In the genomic region with DNA sequence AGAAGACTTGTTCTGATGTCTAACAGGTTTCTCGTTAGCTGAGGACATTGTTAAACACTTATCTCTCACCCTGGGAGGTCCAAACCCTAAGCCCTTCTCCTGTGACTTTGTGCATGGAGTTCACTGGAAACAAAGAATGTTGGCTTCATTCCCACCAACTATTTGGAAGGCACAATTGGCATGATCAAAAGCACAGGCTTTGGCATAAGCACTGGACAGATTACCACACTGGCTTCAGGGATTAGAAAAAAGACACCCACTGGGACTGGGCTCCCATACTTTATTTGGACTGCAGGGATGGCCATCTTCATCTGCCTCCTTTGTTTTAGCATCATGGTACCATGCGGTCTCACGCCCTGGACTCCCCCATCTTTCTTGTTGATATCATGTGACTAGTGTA, we compare ENCODE assay signal across 20 mouse cellular contexts.
DNase-seq lines count a peak whose midpoint lies in the region; ATAC-seq lines count a peak whose summit lies in the region.
"Had no signal": no experiment of that assay in that cellular context is flagged by ENCODE, and none has a peak within 500 bp of the region (broad histone marks: within the 10 kb centered on the region; RNA-seq: fewer than 3 reads in every experiment).

No protein-coding gene starts in this region.

- H3K9ac ChIP-seq in heart, embryonic 11.5 days (ENCODE audit: low read depth, low read length) = no peak overlapping the region
- H3K9ac ChIP-seq: embryonic facial prominence, embryonic 13.5 days; forebrain, embryonic 13.5 days; forebrain, postnatal 0 days; hindbrain, embryonic 13.5 days had no signal

- H3K9me3 ChIP-seq in heart, embryonic 11.5 days (replicated peaks; ENCODE audit: control insufficient read depth, low read length) = no peaks in the 10 kb centered on the region
- H3K9me3 ChIP-seq: embryonic facial prominence, embryonic 13.5 days; forebrain, embryonic 13.5 days; G1E; hindbrain, embryonic 13.5 days had no signal

- no peak for ATAC-seq in heart, embryonic 11.5 days (replicated peaks; ENCODE audit: insufficient number of reproducible peaks, low FRiP score, low TSS enrichment)
- ATAC-seq: CD4-positive, CD25-positive, alpha-beta regulatory T cell, adult 4 months; forebrain, embryonic 13.5 days; forebrain, postnatal 0 days; hindbrain, postnatal 0 days had no signal

- 82% methylated on average over 3 of the region's 3 CpGs for WGBS in heart, embryonic 11.5 days (ENCODE audit: insufficient replicate concordance)

- H3K27ac ChIP-seq in heart, embryonic 11.5 days (ENCODE audit: low read depth, low read length) = no peak overlapping the region
- H3K27ac ChIP-seq: embryonic facial prominence, embryonic 13.5 days; forebrain, embryonic 13.5 days; hindbrain, embryonic 13.5 days; hindbrain, postnatal 0 days had no signal

- intact Hi-C loops in left cerebral cortex, postnatal 36 days (cut with DNase I) = no loop called here

- H3K4me1 ChIP-seq in heart, embryonic 11.5 days (ENCODE audit: control insufficient read depth, insufficient read depth, low read length) = no peaks in the 10 kb centered on the region
- H3K4me1 ChIP-seq: forebrain, embryonic 13.5 days; hindbrain, embryonic 13.5 days had no signal

- no peaks in the 10 kb centered on the region for H3K27me3 ChIP-seq in heart, embryonic 11.5 days (ENCODE audit: control insufficient read depth, insufficient read depth, low read length)
- H3K27me3 ChIP-seq: embryonic facial prominence, embryonic 13.5 days; forebrain, embryonic 13.5 days; hindbrain, embryonic 13.5 days had no signal

- DNase-seq in adrenal gland, postnatal 10 days = peak; percentile 23
- DNase-seq in adrenal gland, adult 18-20 months (ENCODE audit: low spot score in 2 of 2) = no peak
- peak; percentile 14 for DNase-seq in heart, adult 8-10 months (ENCODE audit: low spot score)
- peak; percentile 18 for DNase-seq in lung, postnatal 10 days
- DNase-seq in lung, adult 18-20 months = no peak
- DNase-seq in left cerebral cortex, postnatal 36 days (ENCODE audit: low spot score in 2 of 2) = no peak
- DNase-seq: adrenal gland, adult 2 months; B cell, adult 2 months; cerebellum, adult 11 months; cerebellum, adult 8-10 months; cerebellum, postnatal 36 days; forebrain, postnatal 0 days; gastrocnemius, postnatal 14 days had no signal

- H3K36me3 ChIP-seq in heart, embryonic 11.5 days (ENCODE audit: control insufficient read depth, insufficient read depth, low read length) = no peaks in the 10 kb centered on the region
- H3K36me3 ChIP-seq: embryonic facial prominence, embryonic 13.5 days; G1E; hindbrain, embryonic 13.5 days had no signal

- H3K4me2 ChIP-seq in heart, embryonic 11.5 days = no peak overlapping the region
- H3K4me2 ChIP-seq: embryonic facial prominence, embryonic 13.5 days; forebrain, embryonic 13.5 days; hindbrain, embryonic 13.5 days had no signal

- H3K4me3 ChIP-seq in heart, embryonic 11.5 days (ENCODE audit: low read depth, low read length) = no peak overlapping the region
- H3K4me3 ChIP-seq: embryonic facial prominence, embryonic 13.5 days; forebrain, embryonic 13.5 days; hindbrain, embryonic 13.5 days had no signal

Comparison
In these comparisons a context has a peak if more than half of its experiments do, and no peak if none do; other contexts are left out.
1. DNase-seq: peak in adrenal gland, postnatal 10 days (single experiment), heart, adult 8-10 months (single experiment) and lung, postnatal 10 days (single experiment); none in adrenal gland, adult 18-20 months (0 of 2), lung, adult 18-20 months (0 of 2) and left cerebral cortex, postnatal 36 days (0 of 2).